Mouse (Mus musculus) cortical plate, adult 2 months (tissue): ENCODE data around the gene Hsf5. TPM values are rescaled to one million over a fixed set of nuclear protein-coding genes. Genes with fewer than 3 reads are reported as not detected.

ENCODE experiments used
- H3K27ac ChIP-seq: fragments of 200-500 bp; 2 replicates; pipeline ENCODE4 v1.5.1; 2012; ENCODE audit warnings: low read length, control low read depth, inconsistent platforms; ENCODE audit not compliant: insufficient read depth
- H3K4me1 ChIP-seq: fragments of 200-500 bp; 2 replicates; pipeline ENCODE4 v1.6.1; 2011; ENCODE audit warnings: low read length; ENCODE audit not compliant: control insufficient read depth, insufficient read depth
- H3K4me3 ChIP-seq: fragments of 200-500 bp; 2 replicates; pipeline ENCODE4 v1.5.1; 2011; ENCODE audit warnings: mild to moderate bottlenecking, low read length, control low read depth; ENCODE audit not compliant: insufficient read depth
- CTCF ChIP-seq: fragments of 200-500 bp; IDR thresholded peaks from 2 replicates; pipeline ENCODE4 v1.5.1; 2011; ENCODE audit warnings: mild to moderate bottlenecking, control low read depth, low read length; ENCODE audit not compliant: insufficient read depth; ENCODE audit errors: extremely low read depth
- POLR2A ChIP-seq: fragments of 200-500 bp; IDR thresholded peaks from 2 replicates; pipeline ENCODE4 v1.6.1; 2011; ENCODE audit warnings: mild to moderate bottlenecking, low read length, control low read depth; ENCODE audit not compliant: insufficient read depth; ENCODE audit errors: extremely low read depth
- polyA plus RNA-seq: library from polyadenylated mRNA; depleted of rRNA; stranded (reverse); fragments of >200 nt; gene quantifications from 2 replicates; pipeline ENCODE4 v1.2.3, GENCODE M21; 2012; rRNA removed

Hsf5 gene
- polyA plus RNA-seq: 0.40 and 0.42 TPM in 2 replicates

DNA sequence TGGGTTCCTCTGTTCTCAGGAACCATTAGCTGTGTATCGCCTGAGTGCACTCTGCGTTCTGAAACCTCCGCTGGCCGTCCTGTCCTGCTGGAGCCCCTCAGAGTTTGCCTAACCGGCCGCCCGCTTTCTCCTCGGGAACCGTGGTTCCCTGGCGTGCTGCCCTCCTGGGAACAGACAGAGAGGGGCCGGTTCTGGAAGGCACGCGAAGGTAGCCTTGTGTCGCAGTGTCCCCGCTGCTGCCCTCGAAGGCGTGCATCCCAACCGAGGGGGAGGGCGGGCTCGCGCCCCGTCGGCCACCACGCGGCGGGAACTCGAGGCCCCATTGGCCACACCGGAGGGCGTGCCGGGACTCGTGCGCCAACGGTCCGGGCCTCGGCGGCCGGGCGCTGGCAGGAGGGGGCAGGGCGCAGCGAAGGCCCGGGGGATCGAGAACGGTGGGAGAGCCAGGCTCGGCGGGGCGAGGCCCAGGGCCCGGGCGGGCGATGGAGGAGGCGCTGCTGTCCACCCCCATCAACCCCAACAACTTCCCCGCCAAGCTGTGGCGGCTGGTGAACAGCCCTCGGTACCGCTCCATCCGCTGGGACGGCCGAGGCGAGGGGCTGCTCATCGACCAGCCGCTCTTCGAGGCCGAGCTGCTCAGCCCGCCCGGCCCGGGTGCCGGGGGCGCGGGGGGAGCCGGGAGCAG lies at the start of gene Hsf5:
Gene Hsf5, plus strand, starts transcription at position 375 of the 685 bp plus-strand sequence.
- peaks cover 4% of the 10 kb centered on the region; the same call in 1 of the 2 replicates for H3K4me1 ChIP-seq
- no peak within 1 kb of the TSS for H3K4me3 ChIP-seq
- no peak within 1 kb of the TSS for H3K27ac ChIP-seq
- TF ChIP-seq CTCF: no peak
- no peak for TF ChIP-seq POLR2A

DNA sequence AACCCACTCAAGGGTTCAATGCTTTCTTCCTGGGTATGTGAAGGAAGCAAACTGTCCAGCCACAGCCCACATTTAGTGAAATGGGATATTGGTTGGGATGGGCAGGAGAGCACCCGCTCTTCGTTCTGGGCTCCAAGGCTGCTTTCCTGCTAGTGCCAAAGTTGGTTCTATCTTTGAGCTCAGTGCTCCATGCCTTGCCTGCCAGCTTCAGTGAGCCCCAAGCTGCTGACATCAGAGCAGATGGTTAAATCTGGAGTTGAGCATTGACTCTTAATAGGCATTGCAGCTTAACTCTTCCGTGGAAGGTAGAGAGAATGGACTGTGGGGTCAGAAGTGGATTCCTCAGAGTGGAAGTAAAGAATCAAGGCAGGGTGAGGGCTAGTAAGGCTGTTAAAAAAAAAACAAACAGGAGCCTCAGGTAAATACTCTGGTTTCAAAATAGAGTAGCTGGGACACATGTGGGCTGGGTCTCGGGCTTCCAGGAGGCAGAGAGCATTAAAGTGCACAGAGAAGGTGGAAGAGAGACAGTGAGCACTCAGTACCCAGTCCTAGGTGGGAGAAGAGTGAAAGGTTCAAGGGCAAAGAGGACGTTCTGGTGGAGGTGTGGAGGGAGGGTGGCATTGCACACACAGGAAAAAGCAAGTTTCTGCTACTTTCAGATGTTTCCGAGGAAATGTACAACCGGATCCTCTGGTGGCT lies 48.6 kb upstream of the Hsf5 start, which contains the start of gene Sept4:
Gene Sept4, plus strand, starts transcription at position 649 of the 699 bp plus-strand sequence.
- TF ChIP-seq CTCF (no peak), POLR2A (no peak)
- H3K27ac ChIP-seq: no peak within 1 kb of the TSS
- peaks cover 4% of the 10 kb centered on the region; the same call in 1 of the 2 replicates for H3K4me1 ChIP-seq
- H3K4me3 ChIP-seq: peak within 1 kb of the TSS; percentile 14; the same call in 1 of the 2 replicates

DNA sequence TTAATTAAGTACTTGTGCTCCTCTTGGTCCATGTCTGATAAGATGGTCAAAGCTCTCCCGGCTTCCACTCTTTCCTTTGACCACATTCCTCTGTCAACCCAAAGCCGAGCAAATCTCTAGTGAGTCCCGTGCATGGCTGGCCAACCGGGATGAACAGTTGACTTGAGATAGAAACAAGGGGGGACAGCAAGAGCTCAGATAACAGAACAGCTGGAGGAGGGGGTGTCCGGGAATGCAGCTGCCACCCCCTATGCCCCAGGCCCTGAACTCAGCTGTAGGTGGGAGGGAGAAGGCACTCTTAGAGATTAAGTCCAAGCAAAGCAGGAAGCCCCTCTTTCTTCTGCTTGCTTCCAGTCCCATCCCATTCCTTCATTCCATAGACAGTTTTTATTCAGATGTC lies 46.2 kb upstream of the Hsf5 start:
- no peak for TF ChIP-seq POLR2A
- Histone ChIP-seq H3K4me3 (no peak overlapping the region), H3K4me1 (peaks cover 4% of the 10 kb centered on the region; the same call in 1 of the 2 replicates), H3K27ac (no peak overlapping the region)

DNA sequence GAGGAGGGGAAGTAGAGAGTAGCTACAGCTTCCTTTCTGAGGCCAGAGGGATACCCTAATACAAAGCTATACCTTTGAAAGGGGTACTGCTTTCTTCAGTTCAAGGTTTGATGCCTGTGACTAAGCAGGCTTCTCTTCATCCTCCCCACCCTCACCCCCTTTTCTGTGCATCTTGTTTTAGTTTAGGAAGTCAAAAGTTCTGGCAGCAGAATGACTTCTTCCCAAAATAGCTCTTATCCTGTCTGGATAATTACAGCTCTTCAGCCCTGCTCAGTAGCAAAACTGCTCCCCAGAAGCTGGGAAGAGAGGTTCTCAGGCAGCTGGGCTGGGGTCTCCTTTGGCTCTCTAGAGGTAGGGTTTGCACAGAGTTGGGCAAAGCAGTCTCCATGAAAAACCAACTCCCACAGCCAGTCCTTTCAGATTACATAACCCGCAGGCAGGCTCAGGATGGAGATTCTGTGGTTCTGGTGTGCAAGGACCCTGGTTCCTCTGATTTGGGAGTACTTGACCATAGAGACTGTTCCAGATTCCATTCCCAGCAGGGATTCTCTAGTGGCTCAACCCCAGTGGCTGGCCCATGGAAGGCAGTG lies 45.5 kb upstream of the Hsf5 start:
- Histone ChIP-seq H3K4me3 (no peak overlapping the region), H3K27ac (0 out of 2 replicates have a peak overlapping the region, but pooled peaks have one; percentile 17), H3K4me1 (peaks cover 4% of the 10 kb centered on the region; the same call in 1 of the 2 replicates)
- TF ChIP-seq CTCF (no peak), POLR2A (no peak)

DNA sequence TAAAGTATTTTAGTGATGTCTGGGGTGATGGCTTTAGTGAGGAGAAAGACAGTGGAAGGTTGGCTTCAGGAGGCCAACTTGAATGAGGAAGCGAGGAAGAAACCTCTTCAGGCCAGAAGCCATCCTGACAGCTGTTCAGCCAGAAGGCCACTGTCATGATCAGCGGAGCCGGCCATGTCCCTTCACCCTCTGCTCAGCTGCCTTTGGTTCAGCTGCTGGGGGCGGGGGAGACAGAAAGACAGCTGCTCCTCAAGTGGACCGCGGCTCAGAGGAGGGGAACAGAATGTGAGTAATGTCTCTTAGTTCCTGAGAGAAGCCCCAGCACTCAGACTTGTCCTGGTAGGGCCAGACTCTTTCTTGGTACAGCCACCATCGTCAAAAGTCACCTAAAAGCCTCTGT lies 43.2 kb upstream of the Hsf5 start:
- no peak overlapping the region for H3K4me3 ChIP-seq
- H3K27ac ChIP-seq: no peak overlapping the region
- H3K4me1 ChIP-seq: peaks cover 8% of the 10 kb centered on the region
- TF ChIP-seq CTCF: no peak
- TF ChIP-seq POLR2A: no peak

DNA sequence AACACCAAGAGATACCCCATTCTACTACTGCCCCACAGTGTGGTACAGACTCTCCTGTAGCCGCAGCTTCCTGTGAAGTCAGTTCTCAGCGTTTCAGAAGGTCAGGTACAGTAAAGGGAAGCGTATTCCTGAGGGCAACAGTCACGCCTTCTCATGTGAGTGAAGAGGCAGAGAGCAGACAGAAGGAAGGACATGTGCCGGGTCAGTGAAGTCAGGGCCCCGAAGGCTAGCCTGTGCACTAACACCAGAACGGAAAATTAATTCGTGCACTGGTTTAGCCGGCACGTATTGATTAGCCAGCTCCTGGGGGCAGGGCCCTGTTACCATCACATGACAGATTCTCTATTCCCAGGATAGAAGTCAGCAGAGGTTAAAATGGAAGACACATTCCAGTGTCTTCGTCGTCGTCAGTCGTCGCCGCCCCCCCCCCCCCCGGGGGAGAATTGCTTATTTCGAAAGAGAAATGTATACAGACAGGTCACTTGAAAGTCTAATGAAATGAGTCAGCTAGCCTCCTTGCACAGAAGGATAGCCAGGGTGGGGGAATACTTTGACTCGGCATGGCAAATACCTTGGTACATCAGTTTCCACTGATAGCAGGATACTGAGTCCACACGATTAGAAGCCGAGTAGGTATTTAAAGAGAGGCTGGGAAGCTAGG lies 42.3 kb upstream of the Hsf5 start:
- TF ChIP-seq POLR2A (no peak), CTCF (no peak)
- Histone ChIP-seq H3K4me1 (peaks cover 8% of the 10 kb centered on the region), H3K27ac (no peak overlapping the region), H3K4me3 (no peak overlapping the region)

DNA sequence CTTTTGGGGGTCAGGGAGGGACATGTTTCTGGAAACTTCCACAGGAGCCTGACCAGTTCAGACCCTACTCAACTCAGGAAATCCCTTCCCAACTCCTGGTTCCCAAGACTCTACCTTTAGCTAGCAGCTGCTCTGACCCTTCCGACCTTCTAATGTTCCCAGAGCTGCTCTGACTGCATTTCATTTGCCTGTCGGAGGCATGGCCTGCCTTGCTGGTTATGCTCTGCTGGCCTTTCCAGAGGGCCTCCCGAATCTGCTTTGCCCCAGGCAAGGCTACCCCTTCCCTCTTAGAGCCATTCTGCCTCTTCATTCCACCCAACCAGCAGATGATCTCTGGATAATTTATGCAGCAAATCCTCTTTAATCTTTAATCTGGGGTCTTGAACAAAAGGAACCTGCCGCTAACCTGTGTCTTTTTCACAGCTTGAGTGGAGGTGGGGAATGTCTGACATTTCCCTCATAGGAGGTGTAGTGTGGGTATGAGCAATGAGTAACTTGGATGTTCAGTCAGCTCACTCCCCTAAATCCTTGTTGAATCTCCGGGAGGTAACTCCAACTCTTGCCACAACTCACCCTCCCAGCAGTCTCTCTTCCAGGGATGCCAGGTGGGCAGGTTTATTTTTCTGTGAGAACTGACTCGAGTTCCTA lies 39.2 kb upstream of the Hsf5 start:
- peak overlapping the region; percentile 78 for H3K4me3 ChIP-seq

DNA sequence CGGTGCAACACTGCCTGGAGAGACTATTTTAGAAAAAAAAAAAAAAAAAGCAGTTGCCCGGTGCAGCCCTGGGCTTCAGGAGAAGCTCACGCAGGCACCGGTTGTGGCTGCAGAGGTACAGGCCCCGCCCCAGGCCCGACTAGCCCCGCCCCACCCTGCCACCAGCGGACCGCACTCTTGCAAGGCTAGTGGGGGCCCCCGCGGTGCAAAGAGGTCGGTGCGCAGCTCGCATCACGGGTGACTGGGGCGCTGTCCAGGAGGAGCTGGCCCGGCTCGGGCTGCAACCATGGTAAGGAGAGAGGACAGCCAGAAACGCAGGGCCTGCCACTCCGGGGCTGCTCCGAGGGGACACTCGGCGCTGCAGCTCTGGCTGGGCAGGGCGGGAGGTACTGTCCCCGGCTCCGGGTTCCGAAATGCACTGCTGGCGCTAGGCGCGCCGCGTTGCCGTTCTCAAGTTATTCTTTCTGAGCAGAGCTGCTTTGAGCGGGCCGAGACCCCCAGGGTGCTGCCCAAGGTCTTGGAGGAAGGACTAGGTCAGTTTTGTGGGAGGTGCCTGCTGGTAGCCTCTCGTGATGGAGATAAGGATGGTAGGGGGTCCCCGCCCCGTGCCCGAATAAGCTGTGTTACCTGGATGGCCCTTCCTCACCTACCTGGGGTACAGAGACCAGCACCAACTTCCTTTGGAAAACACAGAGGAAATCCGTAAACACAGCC lies 38.6 kb upstream of the Hsf5 start:
- Histone ChIP-seq H3K4me1 (peaks cover 4% of the 10 kb centered on the region), H3K27ac (peak overlapping the region; percentile 97), H3K4me3 (peak overlapping the region; percentile 78)
- no peak for TF ChIP-seq POLR2A

More for the DNA sequence above, 39.2 kb upstream of the Hsf5 start:
- no peak for TF ChIP-seq POLR2A
- peaks cover 4% of the 10 kb centered on the region for H3K4me1 ChIP-seq
- peak overlapping the region; percentile 48 for H3K27ac ChIP-seq

DNA sequence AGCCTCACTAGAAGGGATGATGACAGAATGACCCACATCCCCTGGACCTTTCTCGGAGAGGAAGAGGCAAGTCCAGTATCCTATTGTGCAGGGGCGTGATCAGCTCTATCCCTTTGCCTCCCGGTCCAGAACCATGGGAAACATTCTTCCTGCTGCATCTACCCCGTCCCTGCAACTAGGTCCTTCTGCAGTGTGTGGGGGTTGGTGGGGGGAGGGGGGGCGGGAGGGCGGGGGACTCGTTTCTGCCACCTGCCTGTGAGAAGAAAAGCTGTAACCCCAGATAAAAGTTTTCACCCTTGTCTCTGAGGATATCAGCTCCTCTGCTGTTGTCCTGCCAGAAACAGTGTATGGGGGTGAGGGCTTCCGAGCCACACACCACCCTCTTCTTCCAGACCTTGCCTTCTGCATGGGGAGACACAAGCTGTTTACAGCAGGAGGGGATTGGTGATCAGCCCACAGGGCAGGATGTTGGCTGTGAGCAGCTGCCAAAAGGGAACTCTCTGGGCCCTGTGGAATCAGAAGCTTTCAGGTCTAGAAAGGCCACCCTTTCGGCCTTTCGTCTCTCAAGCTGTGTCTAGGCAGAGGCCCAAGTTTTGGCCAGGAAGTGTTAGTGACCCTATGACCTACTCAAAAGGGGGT lies 37.9 kb upstream of the Hsf5 start:
- TF ChIP-seq CTCF: no peak
- no peak for TF ChIP-seq POLR2A
- H3K4me3 ChIP-seq: peak overlapping the region; percentile 78
- peak overlapping the region; percentile 97 for H3K27ac ChIP-seq
- peaks cover 4% of the 10 kb centered on the region for H3K4me1 ChIP-seq
